Mouse (Mus musculus): ENCODE measurements around the gene Srpk1.

Srpk1 gene

DNA sequence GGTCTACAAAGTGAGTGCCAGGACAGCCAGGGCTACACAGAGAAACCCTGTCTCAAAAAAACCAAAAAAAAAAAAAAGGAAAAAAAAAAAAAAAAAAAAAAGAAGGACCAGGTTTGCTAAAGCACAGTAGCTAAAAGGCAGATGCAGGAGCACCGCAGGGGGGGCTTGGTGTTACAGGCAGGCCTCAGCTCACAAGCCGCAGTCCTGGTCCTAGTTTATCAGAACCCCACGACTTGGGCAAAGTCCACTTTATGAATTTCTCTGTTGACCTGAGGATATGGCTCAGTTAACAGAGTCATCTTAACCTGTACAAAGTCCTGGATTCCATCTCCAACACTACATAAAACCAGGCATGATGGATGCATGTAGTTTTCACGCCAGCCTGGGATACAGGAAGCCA, 7.2 kb downstream of the Srpk1 start:
- DNase-seq (ENCODE audit: low read depth, low spot score) = no peak

DNA sequence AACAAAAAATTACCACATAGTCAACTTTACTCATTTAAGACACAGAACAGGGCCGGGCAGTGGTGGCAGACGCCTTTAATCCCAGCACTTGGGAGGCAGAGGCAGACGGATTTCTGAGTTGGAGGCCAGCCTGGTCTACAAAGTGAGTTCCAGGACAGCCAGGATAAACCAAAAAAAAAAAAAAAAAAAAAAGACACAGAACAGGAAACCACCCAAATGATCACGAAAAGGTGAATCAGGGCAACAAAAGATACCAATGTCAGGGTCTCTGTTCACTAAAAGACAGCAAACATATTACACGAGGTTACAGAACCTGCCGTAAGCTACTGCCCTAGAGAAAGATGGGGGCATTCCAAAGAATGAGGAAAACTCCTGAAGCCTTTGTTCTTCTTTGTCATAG, 9.4 kb downstream of the Srpk1 start:
- DNase-seq (ENCODE audit: low read depth, low spot score) = no peak

DNA sequence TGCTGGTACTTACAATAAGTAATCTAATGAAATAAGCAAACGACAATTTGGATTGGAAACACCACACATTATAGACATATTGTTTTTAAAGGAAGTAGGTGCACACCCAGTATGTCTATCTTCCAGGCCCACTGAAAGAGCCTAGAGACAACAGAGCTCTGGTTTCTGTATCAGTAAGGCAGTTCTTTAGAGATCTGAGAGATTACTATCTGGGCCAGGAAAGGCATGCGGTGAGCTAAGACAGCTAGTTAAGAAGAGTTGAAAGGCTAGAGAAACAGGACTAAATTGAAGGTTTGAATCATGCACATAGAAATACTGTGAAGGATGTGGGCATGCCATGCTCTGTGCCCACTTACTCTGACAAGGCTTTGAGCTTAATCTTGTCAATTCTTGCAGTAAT, 9.9 kb downstream of the Srpk1 start:
- DNase-seq (ENCODE audit: low read depth, low spot score) = no peak

DNA sequence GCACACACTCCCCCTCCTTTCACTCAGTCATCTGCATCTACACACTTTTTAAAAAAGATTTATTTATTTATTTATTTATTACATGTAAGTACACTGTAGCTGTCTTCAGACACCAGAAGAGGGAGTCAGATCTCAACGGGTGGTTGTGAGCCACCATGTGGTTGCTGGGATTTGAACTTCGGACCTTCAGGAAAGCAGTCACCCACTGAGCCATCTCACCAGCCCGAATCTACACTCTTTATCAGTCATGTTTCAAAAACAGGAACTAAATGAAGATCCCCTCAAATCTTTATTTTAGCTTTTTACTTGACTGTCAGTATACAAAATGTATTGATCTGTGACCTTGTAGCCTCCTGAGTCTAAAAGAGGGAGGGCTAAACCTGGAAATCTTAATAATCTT, 13.0 kb downstream of the Srpk1 start:
- no peak for DNase-seq (ENCODE audit: low read depth, low spot score)

DNA sequence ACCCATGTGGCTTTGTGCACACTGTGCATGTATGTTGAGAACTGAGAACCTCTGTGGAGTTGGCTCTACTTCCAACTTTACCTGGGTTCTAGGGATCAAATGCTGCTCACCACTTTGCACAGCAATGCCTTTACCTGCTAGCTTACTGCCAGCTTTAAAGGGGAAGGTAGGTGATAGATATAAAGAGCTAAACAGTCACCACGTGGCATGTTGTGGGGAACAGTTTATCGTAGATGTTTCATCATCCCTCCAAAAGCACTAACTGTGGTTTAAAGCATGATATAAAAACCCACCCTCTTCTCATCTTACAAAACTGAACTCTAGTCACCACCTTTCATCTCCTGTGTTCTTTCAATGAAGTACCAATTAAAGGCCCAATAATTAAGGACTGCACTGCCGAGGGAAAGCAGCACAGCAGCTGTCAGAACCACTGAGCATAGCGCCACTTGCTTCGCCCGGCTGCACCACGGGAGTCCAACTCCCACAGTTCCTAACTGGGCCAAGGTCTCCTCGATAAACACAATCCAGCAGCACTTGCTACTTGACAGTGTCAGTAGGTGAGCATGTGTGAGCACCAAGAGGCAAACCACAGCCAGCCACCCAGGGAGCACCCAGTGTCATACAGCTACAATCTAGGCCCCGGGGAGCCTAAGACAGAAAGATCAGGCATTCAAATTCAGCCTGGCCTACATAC, 20.8 kb downstream of the Srpk1 start:
- no peak for DNase-seq (ENCODE audit: low read depth, low spot score)

DNA sequence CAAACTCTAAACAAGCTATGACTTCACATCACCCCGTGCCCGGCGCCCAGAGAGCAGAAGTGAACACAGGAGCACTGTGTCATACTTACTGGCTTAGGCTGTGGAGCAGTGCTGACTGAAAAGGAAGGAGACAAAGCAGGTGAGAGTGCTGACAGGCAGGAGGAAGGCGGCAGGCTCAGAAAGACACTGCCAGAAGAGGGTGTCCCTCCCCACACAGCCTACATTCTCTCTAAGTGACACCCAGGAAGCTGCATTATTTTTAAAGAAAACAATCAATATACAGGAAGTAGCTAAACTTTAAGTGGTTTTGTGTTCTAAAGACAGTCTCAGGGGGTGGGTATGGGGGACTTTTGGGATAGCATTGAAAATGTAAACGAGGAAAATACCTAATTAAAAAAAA, 21.7 kb downstream of the Srpk1 start:
- DNase-seq (ENCODE audit: low read depth, low spot score) = no peak

DNA sequence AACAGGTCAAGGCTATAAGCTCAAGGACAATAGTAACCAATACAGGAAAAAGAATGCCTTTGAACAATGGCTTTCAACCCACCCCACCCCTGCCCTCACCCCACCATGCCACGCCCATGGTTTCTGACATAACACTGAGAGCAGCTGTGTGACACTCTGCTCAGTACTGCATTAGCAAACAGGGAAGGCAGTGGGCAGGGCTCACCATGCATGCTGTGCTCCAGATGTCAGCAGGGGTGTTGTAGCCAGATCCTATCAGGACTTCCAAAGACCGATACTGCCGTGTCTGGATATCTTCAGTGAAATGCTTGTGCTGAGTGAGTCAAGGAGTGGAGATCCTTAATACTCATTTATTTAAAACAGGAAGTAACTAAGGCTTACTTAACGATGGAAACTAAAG, 28.5 kb downstream of the Srpk1 start:
- DNase-seq (ENCODE audit: low read depth, low spot score) = peak; percentile 94

DNA sequence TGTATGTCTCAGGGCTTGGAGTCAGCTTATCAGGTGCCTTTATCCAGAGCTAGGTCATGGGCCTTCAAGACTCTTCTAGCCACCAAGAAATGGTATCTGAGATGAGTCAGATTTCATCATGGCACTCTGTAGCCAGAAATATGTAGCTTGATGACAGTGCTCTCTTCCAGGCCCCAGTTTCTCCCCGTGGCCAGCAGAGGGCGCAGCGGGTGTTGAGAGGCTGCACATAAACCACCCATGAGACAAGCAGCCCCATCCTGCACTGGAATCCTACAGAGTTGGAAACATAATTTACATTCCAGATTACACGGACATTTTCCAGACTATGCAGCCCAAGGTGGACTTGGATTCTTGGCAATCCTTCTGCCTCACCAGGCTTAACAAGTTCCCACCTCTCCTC, 29.5 kb downstream of the Srpk1 start:
- peak; percentile 93 for DNase-seq (ENCODE audit: low read depth, low spot score)

DNA sequence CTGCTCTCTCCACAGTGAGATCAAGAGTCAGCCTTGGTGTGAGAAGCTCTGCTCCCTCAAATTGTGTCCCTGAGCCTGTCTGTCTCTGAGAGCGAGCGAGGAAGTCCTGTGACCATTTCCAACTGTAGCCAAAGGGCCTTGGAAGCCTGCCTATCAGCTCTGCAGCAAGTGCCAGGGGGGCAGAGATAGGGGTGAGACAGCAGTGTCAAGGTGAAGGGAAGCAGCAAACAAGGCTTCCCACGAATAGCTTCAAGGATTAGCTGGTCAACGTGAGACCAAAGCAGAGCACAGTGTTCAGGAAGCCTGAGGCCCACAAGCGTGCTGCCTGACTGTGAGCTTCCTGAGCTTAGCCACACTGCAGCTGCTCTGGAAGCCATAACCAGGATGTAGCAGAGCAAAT, 31.0 kb downstream of the Srpk1 start:
- DNase-seq (ENCODE audit: low read depth, low spot score) = no peak

DNA sequence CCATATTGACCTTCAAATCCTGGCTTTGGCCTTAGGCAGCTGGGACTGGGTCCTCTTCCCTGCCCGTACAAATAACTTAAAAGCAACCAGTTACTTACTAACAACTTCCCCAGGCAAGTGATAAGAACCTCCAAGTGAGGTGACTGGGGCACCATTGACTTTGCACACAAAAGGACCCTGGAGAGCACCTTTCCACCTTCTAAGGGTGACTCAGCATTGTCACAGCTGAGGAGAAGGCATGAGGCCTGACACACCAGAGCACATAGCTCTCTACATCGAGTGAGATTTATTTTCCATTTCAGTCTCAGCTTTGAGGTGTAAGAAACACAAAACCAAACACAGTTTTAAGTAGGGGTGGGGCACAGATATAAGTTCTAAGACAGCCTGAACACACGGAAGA, 31.9 kb downstream of the Srpk1 start:
- peak; percentile 50 for DNase-seq (ENCODE audit: low read depth, low spot score)

DNA sequence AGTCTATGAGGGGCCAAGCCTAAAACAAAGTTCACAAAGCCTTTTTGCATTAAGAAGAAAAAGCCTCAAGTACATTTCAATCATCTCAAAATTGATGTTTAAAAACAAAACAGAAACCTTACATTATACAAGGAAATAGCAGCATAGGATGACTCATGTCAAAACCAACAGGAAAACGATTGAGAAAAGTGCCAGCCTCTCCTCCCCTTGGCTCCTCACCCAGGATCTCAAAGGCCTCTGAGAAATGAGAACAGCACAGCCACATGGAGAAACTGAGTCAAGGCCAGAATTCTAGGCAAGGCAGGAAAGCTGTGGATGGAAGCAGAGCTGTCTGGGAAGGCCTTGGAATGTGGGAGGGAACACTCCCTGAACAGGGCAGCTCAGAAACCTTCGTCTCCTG, 33.9 kb downstream of the Srpk1 start:
- DNase-seq (ENCODE audit: low read depth, low spot score) = no peak

DNA sequence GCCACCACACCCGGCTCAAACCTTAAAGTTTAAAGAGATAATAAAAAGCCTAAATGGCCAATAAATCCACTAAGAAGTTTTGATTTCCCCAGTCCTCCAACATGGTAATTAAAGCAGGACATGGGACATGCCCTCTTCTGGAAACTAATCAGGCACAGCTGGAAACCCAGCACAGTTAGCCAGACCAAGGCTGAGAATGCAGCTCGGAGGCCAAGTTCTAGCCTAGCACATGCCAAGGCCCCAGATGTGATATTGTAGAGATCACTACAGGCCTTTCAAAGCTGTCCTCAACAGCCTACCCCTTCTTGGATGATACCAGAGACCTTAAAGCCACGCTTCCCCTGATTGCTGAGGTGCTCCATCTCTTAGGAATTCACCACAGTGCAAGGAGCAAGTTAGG, 36.0 kb downstream of the Srpk1 start:
- no peak for DNase-seq (ENCODE audit: low read depth, low spot score)

DNA sequence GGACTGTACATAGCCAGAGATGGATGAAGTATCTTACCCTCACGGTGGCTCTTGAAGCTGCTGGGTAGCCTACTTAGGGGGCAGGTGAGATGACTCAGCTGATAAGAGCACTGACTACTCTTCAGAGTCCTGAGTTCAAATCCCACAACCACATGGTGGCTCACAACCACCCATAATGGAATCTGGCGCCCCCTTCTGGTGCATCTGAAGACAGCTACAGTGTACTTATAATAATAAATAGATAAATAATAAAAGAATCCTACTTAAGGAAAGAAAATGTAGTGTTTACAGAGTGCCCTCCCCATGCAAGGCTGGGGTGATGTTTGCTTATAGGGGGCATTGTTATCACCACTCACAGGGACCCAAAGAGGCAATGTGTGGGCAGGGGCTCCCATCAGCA, 41.5 kb downstream of the Srpk1 start:
- no peak for DNase-seq (ENCODE audit: low read depth, low spot score)

DNA sequence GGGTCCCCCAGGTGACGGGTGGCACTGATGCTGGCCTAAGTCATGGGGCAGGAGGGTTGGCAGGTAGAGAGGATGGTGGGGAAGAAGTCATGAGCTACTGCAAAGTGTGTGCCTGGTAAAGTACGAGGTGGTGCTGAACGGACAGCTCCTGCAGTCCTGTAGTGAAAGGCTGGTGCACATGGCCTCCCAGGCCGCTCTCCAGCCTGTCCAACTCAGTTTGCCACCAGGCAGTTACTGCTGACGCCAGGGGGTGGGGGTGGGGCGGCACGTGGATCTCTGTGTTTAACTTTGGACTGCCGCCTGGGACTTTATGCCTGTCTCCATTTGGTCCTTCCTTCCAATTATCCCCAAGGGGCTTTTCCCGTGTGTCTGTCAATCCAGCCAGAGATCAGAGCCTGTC, 42.1 kb downstream of the Srpk1 start:
- peak; percentile 85 for DNase-seq (ENCODE audit: low read depth, low spot score)

DNA sequence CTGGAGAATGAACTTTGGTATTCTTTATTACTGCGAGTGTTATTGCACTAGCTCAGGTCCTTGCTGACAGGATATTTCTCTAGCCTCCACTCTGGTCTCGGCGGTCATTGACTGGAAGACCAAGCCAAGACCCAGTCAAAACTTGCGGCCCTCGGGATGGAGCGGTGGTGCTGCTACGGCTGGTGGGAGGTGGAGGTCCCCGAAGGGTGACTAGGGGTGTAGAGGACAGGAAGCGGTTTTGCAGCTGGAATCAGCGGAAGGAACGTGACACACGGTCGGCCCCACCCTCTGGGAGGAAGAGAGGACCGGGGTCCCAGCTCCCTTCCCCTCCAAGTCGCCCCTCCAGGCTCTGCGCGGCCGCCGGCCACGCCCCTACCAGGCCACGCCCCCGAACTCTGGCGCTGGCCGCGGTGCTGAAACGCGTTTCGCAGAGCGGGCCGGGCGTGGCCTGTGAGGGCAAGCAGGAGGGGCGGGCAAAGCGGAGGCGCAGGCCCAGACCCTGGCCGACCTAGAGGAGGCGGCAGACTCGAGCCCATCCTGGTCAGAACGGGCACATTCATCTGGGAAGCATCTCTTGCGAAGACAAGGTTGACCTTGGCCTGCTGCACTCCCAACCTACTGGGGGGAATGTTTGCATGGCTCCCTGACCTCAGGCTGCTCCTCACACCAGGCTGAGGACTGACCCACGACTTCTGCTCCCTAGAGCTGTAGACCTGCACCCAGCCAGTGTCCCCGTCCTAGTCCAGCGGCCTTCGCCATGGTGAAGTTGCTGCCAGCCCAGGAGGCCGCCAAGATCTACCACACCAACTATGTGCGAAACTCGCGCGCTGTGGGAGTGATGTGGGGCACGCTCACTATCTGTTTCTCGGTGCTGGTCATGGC, 47.0 kb downstream of the Srpk1 start, which contains the start of gene Lhfpl5:
Gene Lhfpl5, plus strand, starts transcription at position 398 of the 882 bp plus-strand sequence.
- DNase-seq (ENCODE audit: low read depth, low spot score) = peak; percentile 83

DNA sequence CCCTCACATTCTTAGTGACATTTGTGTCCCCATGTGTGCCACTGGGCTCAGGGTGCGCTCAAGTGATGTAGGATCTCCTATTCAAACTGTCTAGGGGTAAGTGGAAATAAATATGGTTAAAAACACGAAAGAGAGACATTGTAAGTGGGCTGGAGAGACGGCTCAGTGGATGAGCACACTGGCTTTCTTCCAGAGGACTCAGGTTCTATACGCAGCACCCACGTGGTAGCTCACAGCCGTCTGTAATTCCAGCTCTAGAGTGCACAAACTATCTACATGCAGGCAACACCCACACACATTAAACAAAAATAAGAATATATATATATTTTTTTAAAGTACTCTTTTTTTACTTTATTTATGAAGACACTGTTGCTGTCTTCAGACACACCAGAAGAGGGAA, 49.6 kb downstream of the Srpk1 start:
- DNase-seq (ENCODE audit: low read depth, low spot score) = no peak

DNA sequence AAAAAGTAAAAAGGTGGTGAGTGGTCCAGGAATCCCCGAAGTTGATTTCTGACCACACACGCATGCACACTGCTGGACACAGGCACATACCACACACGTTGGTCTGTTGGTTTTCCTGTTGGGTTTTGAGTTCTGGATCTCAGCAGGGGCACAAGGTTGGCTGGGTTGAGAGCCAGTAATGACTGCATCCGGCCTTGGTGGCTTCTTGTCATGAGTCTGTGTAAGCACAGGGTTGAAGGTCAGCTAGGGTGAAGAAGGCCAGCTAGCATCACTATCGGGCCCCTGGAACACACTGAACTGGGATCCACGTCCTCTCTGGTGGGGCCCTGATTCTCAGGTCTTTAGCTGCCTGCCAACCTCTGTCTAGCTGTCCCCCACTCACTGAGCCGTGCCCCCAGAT, 50.0 kb downstream of the Srpk1 start:
- DNase-seq (ENCODE audit: low read depth, low spot score) = no peak

DNA sequence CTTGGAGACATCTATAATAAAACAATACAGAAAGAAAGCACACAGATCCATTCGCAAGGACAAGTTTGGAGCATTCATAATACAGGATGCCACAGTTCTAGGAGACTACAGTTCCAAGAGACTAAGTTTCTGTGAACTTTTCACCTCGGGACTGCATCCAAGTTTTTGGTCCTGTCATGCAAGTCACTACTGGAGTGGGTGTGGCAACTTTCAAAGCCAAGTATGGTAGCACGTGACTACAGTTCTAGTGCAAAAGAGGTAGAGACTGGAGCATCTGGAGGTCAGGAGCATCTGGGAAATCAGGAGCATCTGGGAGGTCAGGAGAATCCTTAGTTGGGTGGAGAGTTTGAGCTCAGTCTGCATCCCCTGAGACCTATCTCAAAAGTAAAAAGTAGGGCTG, 50.6 kb downstream of the Srpk1 start:
- DNase-seq (ENCODE audit: low read depth, low spot score) = peak; percentile 52

DNA sequence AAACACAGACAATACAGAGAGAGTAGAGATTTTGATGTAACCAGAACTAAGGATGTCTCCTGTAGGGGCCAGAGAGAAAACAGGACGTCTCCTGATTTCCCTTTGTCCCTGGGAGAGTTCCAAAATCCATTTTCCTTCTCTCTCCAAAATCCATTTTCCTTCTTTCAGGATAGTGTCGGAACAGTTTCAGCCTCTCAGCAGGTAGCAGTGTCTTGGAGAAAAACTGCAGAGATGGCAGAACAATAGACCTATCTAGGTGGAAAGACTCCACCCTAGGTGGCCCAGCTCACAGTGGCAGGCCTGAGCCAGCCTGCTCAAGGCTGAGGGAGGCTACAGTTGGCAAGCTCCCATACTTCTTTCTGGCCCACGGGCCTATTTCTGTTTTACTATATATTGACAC, 55.0 kb downstream of the Srpk1 start:
- peak; percentile 75 for DNase-seq (ENCODE audit: low read depth, low spot score)

DNA sequence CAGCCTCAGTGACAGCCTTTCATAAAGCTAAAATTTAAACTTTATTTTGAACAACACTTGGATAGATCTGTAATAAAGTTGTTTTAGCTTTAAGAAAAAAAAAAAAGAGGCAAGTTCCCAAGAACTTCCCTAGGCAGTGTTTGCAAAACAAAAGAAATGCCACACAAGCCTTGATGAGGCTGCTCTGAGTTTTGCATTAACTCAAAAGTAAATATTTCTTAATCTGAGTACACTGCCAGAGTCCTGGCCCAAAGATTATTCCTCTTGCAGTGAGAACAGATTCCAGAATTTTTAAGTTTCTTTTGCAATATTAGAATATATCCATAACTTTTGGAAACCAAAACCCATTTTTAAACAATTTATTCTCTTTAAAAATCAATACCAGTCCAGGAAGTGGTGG, 57.3 kb downstream of the Srpk1 start:
- no peak for DNase-seq (ENCODE audit: low read depth, low spot score)

DNA sequence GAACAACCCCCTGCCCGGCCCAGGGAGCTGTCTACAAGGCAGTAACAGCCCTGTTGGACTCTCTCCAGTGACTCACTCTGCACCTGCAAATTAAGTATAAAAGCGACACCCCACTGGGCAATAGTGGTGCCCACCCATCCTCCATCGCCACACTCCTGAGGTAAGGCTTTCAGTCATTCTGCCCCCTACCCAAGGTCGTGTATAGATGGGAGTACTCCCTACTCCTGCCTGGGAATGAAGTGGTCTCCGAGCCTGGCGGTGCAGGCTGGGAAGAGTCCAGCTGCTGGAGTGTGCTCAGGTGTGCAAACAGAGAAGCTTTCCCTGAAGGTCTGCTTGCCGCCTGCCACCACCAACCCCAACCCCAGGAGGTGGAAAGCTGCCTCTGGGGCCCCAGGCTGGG, 60.9 kb downstream of the Srpk1 start:
- DNase-seq (ENCODE audit: low read depth, low spot score) = peak; percentile 44

DNA sequence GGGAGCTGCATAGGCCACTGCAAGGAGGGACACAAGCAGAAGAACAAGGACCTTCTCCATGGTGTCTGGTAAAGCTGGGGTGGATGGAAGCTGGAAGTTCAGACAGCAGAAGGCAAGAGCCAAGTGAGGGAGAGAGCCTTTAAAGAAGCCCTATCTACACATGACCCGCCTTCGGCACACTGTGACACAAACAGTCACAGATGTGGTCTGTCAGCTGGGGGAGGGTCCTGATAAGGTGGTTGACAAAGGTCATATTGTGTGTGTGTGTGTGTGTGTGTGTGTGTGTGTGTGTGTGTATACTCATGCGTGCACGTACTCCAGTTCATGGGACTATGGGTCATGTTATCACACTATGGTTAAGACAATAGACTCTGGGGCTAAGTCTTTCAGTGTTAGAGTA, 61.9 kb downstream of the Srpk1 start, which contains the start of gene Clps:
Gene Clps, minus strand, starts transcription at position 169 of the 400 bp plus-strand sequence.
- no peak for DNase-seq (ENCODE audit: low read depth, low spot score)

DNA sequence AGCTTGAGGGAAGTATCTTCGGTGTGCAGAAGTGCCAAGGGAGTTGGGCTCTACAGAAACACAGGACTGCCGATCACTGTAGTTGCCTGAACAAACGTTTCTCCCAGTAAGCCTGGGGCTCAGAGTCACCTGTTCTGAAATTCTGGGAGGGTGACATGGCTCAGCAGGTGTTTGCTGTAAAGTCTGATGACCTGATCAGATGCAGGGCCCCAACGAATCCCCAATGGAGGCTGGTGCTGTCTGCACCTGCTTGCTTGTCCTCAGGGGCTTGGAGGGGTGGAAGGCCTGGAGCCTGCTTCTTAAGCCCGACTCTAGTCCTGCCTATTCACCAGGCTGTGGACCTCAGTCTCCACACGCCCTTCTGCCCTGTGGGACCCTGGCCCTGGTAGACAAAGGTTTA, 64.7 kb downstream of the Srpk1 start:
- DNase-seq (ENCODE audit: low read depth, low spot score) = no peak

All from ZHBTc4 (cell line).